Mouse (Mus musculus): Measurements from ENCODE around the gene 4930595D18Rik.

GRCm38 (mm10) chr12:111134791-111135733 is 49.2 kb downstream of the 4930595D18Rik start:
- TF ChIP-seq CTCF (IDR thresholded peaks at IDR 0.05; ENCODE audit: low read depth, low read length) (no peak), POLR2A (IDR thresholded peaks at IDR 0.05; ENCODE audit: extremely low read depth, insufficient read depth, low read length) (no peak)

Data from liver, adult 2 months (tissue).